Mouse (Mus musculus) embryonic stem cell, embryonic (primary cell): ENCODE data around the gene Man1a2.

ENCODE experiments used
- CTCF ChIA-PET, 4 experiments: fragments of 300-600 bp in 2 of 4; fragments of 350-600 bp in 2 of 4; sonication (Branson Sonifier 250); formaldehyde crosslinking; loops; one replicate each; lab custom pipeline; 2022; ENCODE audit warnings: inconsistent platforms in 2 of 4; lab: Charles Lee
- POLR2A ChIA-PET, 4 experiments: fragments of 300-600 bp in 2 of 4; fragments of 350-600 bp in 2 of 4; sonication (Branson Sonifier 250); formaldehyde crosslinking; loops; one replicate each; lab custom pipeline; 2022; ENCODE audit warnings: antibody characterized with exemption in 4 of 4, inconsistent platforms in 1 of 4; lab: Charles Lee

Man1a2 gene

DNA sequence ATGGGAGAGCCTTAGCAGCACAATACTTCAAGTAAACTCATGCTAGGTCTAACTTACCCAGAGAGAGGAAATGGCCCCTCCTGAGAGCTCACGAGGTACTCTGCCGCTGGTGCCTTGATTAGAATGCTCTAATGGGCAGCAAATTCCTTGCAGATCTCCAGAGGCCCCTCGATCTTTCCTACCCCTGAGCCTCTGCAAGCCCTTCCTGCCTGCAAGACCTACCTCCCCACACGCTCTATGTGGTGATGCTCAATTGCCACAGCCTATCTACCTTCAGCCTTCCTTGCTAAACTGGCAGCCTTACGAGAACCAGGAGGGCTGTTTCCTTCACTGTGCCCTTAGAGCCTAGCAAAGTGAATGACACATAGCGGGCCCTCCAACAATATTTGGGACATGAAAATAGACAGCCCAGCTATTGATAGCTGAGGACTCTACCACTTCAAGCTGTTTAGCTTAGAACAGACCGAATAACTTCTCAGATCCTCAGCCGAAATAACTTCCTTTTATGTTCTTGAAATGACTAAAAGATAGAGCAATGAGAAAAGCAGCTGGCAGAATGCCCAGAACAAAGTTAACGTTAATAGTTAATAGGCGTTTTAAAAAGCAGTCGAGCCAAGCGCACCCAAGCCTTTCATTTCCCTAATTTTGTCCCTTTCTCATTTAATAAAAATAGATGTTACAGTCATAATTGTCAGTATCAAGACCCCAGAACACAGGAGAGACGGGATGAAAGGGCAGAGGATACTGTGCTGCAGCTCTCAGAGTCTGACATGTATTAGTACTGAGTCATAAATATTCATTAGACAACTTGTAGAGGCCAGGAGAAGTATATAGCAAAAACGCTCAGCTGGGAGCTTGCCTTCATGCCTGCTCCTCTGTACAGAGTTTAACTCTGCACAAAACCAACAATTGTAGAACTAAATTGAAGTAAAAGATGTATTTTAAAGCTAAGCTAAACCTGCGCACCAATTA is 17.9 kb upstream of the Man1a2 start:
- POLR2A ChIA-PET: interaction anchor here in 2 of 4 experiments (1.0 to 1.8 kb wide), 2 partner anchors 15 to 19 kb away, joined by 3 to 9 read pairs; no protein-coding TSS in a partner anchor
- CTCF ChIA-PET: no interaction called here

GRCm38 (mm10) chr3:100688747-100689146 is 3.4 kb upstream of the Man1a2 start:
- ChIA-PET POLR2A (interaction anchor here in 2 of 4 experiments (0.9 to 2.4 kb wide), 3 partner anchors 9 to 40 kb away, joined by 3 to 9 read pairs (median 5); no protein-coding TSS in a partner anchor), CTCF (interaction anchor here in 1 of 4 experiments (0.7 kb wide), 1 partner anchor 21 kb away, joined by 3 read pairs; no protein-coding TSS in a partner anchor)

DNA sequence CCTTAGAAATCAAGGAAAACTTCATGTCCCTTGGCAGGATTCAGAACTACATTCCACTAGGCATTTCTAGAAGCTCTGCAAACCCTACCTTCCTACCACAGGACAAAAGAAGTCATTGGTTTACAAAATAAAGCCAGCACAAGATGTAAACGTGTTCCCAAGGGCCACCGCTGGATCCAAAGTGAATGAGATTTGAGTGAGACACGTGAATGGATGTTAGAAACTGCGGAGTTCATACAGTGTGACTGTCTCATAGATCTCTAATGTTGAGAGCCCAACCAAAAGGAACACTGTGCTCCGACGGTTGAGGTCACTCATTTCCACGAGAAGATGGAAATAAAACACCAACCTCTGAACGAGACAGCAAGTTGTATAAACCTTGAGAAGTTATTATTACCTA is 1.5 kb upstream of the Man1a2 start:
- ChIA-PET CTCF (no interaction called here), POLR2A (interaction anchor here (0.7 to 2.4 kb wide), 4 partner anchors 9 to 151 kb away, joined by 3 to 13 read pairs (median 7); no protein-coding TSS in a partner anchor)

DNA sequence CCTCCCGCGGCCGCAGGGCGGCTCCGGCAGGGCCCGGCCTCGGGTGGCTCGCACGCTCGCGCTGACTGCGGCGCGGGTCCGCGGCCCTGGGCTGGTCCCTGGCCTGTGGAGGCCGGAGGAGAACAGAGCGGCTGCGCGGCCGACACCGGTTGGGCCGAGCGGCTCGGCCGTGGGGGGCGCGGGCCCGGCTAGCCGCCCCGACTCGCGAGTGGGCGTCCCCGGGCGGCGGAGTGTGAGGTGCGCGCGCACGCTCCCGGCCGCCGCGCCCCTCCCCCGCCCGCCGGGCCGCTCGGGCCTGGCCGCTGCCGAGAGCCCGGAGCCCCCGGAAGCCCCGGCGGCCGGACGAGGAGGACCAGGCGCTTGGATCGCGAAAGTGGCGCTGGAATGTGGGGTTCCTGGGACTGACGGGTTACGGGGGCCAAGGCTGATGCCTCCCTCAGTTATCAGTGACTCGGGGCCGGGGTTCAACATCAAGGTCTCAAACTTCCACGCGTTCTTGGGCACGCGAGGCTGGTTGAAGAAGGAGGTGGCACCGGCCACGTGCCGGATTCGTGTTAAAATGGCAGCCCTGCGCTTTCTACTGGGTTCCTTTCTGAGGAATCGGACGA is 564 bp upstream of the Man1a2 start:
- ChIA-PET CTCF (no interaction called here), POLR2A (interaction anchor here in 2 of 4 experiments (0.6 kb wide), 2 partner anchors 161 to 595 kb away, joined by 3 read pairs; no protein-coding TSS in a partner anchor)

DNA sequence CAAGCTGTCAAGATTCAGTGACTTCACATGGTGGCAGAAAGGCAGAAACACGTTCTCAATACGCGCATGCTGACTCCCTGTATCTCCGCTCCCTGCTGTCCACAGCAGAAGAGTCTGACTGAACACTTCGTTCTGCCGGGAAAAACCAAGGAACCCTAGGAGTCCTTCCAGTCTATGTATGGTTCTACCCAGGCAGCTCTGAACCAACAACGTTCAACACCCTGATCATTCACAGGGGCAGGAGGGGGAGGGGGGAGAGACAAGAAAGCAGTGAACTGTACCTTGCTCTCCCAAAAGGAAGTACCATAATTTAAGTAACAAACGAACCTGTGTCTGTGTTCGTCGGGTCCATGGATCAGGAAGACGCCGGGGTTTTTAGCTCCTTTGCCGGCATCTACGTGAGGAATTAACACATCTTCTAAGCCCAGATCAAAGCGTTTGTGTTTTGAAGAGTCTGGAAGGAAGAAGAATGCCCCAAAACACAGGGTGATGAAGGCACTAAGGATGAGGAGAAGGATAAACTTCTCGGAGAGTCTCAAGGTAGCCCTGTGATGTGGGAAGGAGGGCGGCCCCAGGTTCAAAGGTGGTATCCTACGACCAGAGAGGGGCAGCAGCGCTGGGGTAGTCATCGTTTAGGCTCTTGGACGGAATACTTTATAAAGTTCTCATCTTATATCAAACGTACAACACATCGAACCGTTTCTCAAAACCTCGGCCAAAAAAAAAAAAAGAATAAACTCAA is 898 bp downstream of the Man1a2 start:
- POLR2A ChIA-PET: interaction anchor here in 3 of 4 experiments (0.6 to 1.4 kb wide), 6 partner anchors 19 to 195 kb away, joined by 3 to 4 read pairs (median 3); partner anchors contain the start of gene Tent5c (in 1 of the 3)
- CTCF ChIA-PET: interaction anchor here in 2 of 4 experiments (0.7 kb wide), 2 partner anchors 19 to 398 kb away, joined by 3 read pairs; no protein-coding TSS in a partner anchor

GRCm38 (mm10) chr3:100682841-100683240 is 2.5 kb downstream of the Man1a2 start:
- ChIA-PET CTCF (no interaction called here), POLR2A (interaction anchor here in 1 of 4 experiments (1.0 kb wide), 1 partner anchor 17 kb away, joined by 3 read pairs; no protein-coding TSS in a partner anchor)

GRCm38 (mm10) chr3:100682281-100682680 is 3.0 kb downstream of the Man1a2 start:
- ChIA-PET CTCF (no interaction called here), POLR2A (no interaction called here)

DNA sequence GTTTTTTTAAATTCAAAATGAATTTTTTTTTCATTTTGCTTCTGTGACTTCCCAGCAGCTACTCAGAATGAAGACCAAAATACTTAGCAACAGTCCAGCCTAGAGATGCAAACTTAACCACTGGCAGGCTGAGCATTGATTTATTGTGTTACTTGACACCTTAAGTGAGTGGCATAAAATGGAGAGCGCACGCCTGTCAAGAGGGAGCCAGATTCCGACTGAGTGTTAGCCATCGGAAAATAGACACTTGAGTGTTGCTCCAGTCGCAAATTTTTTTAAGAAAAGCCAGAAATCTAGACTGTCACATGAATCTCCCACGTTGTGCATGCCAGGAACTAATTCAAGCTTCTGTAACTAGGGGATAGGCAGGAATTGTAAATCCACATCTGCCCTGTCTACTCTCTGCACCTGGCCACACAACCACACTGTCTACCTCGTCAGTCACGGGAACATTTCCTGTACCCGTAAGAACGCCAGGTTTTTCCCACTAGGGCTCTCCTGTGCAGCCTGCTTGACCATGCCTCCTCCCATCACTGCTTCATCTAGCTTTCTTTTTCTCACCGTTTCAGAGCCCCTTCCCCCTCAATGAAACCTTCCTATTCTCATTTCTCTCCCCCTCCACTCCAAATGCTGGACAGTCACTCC is 3.7 kb downstream of the Man1a2 start:
- ChIA-PET POLR2A (interaction anchor here in 1 of 4 experiments (0.7 kb wide), 1 partner anchor 58 kb away, joined by 3 read pairs; no protein-coding TSS in a partner anchor), CTCF (no interaction called here)

GRCm38 (mm10) chr3:100680226-100680625 is 5.1 kb downstream of the Man1a2 start:
- POLR2A ChIA-PET: interaction anchor here in 1 of 4 experiments (0.9 kb wide), 1 partner anchor 8 kb away, joined by 3 read pairs; no protein-coding TSS in a partner anchor
- CTCF ChIA-PET: no interaction called here

DNA sequence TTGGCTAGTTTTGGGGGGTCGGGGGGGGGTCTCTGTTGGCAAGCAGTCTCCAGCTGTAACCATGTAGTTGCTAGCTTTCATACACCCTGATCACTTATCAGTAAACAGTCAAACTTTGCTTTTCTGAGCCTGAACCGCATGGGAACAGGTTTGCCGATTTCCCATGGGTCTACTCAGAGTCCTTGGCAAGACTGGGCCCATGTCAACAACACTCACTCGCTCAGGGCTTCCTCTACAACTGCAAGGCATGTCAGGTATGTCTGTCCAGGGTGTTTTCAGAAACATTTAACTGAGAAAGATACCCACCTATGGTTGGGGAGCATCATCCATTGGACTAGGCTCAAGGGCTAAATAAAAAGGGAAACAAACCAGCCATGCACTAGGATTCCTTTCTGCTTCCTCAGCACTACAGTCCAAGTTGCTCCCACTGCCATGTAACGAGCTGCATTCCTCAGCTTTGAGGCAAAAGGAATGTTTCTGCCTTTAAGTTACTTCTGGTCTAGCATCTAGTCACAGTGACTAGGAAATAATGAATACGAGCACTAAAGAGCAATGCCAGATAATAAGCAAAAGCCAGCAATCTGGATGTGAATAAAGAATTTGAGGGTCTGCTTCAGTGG is 6.2 kb downstream of the Man1a2 start:
- POLR2A ChIA-PET: interaction anchor here in 1 of 4 experiments (1.4 kb wide), 1 partner anchor 9 kb away, joined by 5 read pairs; no protein-coding TSS in a partner anchor

DNA sequence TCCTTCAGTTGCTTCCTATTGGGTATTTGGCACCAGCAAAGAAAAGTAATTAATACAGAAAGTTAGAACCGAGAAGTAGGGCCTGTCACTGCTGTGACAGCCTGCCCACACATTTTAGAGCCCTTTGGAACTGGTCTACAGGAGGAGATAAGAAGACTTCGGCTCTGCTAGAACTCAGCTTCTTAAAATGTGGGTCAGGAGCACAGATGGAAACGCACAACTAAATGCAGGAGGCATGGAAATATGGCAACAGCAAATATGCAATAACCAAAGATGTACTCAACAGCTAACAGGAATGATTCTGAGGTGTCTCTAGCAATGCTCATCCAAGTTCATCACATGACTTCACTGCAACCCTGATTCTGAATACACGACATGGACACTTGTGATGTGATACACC is 10.2 kb downstream of the Man1a2 start:
- POLR2A ChIA-PET: interaction anchor here in 1 of 4 experiments (1.6 kb wide), 1 partner anchor 10 kb away, joined by 4 read pairs; no protein-coding TSS in a partner anchor
- CTCF ChIA-PET: no interaction called here

More for the DNA sequence above, 6.2 kb downstream of the Man1a2 start:
- CTCF ChIA-PET: no interaction called here

DNA sequence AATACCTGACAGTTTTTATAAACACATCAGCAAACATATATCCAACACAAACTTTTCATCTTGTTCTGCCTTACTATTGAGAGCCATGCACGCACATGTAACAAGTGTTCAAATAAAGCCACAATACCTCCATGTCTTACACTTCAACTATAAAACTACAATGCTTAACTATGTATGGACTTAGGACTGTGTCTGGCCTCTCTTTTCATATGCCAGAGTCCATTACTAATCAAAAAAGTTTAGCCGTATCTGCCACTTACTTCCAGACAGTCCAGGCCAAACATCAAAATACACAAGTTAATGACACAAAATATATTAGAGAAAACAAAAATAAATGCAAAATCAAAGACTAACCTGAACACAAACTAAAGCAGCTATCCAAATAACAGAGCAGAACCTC is 14.9 kb downstream of the Man1a2 start:
- CTCF ChIA-PET: no interaction called here

DNA sequence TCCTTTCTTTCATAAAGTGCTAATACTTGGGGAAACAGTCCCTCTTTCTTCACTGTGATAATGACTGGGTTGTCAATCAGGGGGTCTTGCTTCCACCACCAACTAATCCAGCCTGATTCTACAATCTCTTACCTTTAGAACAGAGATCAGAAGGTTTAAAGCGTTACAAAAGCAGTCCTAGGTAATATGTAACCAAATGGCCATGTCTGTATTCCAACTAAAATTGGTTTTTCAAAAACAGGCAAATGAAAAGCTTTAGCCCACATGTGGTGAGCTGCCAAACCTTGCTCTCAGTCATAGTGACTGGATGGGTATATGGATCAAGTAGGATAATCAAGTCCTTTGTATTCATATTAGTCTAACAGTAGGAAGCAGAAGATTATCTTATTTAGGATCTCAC is 32.0 kb downstream of the Man1a2 start:
- ChIA-PET CTCF (no interaction called here), POLR2A (no interaction called here)

More for the DNA sequence above, 14.9 kb downstream of the Man1a2 start:
- POLR2A ChIA-PET: no interaction called here

DNA sequence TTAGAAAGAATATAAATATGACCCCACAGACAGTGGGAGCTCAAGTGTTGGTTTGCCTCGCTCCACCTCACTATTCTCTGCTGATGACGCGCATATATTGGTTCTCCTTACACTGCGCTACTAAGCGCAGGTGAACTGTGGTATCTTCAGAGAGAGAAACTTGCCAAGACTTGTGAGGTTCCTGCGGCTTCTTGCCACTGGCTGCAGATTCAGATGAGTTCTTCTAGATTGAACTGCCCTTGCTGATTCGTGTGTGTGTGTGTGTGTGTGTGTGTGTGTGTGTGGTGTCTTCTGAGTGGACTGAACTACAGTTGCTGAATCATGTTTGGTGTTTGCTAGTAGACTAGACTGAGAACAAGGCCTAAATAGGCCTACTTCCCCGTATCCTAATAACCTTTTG is 43.7 kb downstream of the Man1a2 start:
- ChIA-PET POLR2A (interaction anchor here in 1 of 4 experiments (1.3 kb wide), 1 partner anchor 19 kb away, joined by 3 read pairs; no protein-coding TSS in a partner anchor), CTCF (no interaction called here)

GRCm38 (mm10) chr3:100636255-100636654 is 49.0 kb downstream of the Man1a2 start:
- ChIA-PET CTCF (no interaction called here), POLR2A (no interaction called here)

GRCm38 (mm10) chr3:100634821-100635220 is 50.5 kb downstream of the Man1a2 start:
- CTCF ChIA-PET: no interaction called here
- POLR2A ChIA-PET: no interaction called here

DNA sequence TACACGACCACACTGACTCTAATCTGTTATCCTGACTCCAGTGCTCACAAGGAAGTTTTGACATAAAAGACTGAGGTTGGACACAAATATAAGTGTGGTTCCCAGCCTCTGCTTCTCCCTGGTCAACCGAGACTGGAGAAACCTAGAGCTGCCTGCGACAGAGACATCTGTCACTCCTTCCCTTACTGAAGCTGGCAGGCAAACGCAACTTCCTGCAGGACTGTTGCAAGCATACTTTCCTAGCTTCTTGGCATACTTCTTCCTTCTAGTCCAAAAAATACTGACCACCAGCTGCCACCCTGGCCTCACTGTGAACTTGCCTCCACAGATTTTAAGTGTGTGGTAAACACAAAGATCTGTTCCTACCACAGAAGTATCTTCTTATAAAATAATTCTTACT is 66.8 kb downstream of the Man1a2 start:
- POLR2A ChIA-PET: no interaction called here
- CTCF ChIA-PET: no interaction called here

- CTCF ChIA-PET: no interaction called here
Observed at GRCm38 (mm10) chr3:100610916-100611315, 74.4 kb downstream of the Man1a2 start.

More at GRCm38 (mm10) chr3:100610916-100611315, 74.4 kb downstream of the Man1a2 start:
- POLR2A ChIA-PET: no interaction called here
